Mouse (Mus musculus) urinary bladder, postnatal 10 days (tissue): ENCODE measurements around the gene Bcl7b.
"Not testable (repeated sequence)": the region's sequence is repeated elsewhere in the genome, so short reads cannot be mapped to it uniquely, and the experiment has no call there.

Experiments
- DNase-seq: peaks from one replicate; pipeline ENCODE4 v3.0.0; 2022; ENCODE audit warnings: low spot score

The Bcl7b gene

DNA sequence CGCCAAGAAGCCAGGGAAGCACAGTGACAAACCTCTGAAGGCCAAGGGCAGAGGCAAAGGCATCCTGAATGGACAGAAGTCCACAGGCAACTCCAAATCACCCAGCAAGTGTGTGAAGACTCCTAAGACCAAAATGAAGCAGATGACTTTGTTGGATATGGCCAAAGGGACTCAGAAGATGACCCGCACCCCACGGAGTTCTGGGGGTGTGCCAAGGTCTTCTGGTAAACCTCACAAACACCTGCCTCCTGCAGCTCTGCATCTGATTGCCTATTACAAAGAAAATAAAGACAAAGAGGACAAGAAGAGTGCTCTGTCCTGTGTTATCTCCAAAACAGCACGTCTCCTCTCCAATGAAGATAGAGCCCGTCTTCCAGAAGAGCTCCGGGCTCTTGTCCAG, 48.8 kb downstream of the Bcl7b start:
- no peak for DNase-seq

DNA sequence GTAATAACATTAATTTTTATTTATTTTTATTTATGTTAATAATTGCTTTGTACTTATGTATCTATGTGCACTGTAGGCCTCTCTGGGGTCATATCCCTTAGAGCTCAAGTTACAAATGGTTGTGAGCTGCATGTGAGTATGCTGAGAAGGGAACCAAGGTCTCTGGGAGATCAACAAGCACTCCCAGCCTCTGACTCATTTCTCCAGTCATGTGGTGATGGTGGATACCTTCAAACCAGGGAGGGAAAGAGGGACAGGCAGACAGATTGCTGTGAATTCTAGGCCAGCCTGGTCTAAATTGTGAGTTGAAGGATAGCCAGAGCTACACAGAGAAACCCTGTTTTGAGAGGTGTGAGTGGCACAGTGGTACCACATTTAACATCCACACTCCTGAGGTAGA, 52.9 kb downstream of the Bcl7b start:
- no peak for DNase-seq

DNA sequence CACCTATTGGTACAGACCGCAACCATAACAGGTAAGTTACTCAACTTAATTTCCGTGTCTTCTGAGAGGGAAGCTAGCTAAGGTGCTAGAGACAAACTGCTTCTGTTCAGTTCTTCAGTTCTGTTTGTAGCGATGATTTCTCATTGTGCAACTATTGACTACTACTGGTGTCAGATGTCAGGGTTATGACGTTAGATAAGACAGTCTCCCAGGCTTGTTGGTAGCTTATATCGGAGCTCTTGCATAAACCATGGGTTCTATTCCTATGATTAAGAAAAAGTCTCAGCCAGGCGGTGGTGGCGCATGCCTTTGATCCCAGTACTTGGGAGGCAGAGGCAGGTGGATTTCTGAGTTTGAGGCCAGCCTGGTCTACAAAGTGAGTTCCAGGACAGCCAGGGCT, 54.0 kb downstream of the Bcl7b start:
- no peak for DNase-seq

DNA sequence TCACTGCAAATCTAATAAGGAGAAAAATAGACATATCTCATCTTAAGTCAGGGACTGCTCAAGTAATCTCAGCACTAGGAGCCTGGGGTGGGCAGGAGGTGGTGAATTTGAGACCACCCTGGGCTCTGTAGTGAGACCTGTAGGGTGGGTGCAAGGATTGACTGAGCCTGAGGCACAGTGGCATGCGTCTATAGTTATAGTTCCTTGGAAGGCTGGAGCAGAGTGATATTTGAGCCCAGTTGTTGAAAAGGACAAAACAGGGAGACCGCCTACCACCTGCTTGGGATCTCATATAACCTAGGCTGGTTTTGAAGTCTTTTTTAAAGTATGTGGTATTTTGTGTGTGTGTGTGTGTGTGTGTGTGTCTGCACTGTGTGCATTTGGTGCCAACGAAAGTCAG, 56.1 kb downstream of the Bcl7b start:
- no peak for DNase-seq

- not testable (repeated sequence) for DNase-seq
Observed at GRCm38 (mm10) chr5:135225879-135226278, 57.8 kb downstream of the Bcl7b start.

DNA sequence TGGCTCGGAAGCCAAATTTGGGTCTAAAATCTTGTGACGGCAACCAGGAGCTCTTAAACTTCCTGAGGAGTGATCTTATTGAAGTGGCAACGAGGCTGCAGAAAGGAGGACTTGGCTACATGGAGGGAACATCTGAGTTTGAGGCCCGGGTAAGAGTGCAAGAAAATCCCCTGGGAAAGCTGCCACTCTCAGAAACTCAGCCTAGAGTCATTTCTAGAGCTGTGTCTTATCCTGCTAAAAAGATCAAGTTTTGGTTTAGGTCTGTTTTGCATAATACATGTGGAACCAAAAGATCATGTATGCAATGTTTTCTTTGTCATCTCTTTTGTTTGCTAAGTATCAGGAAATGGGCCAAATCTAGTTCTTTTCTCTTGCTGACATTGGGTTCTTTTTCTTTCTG, 62.1 kb downstream of the Bcl7b start:
- DNase-seq, result no peak
